Mouse (Mus musculus) layer of hippocampus, postnatal 14 days (tissue): ENCODE measurements around the gene Ap1b1. TPM values are rescaled to one million over a fixed set of nuclear protein-coding genes. Genes with fewer than 3 reads are reported as not detected.

Experiments
- microRNA-seq, 2 experiments: library from miRNA; unstranded; fragments of <30 nt; microRNA quantifications; one replicate each; pipeline ENCODE4 v1.2.0; 2021
- total RNA-seq, 2 experiments: library from RNA; stranded (reverse); gene quantifications; 2 replicates each; pipeline ENCODE4 v1.2.3; 2021

Gene Ap1b1
- total RNA-seq, 2 experiments from 2014 or later, result 140 to 141 TPM

Small RNAs within 50 kb of the gene (microRNA-seq; reads per million reads assigned to microRNA genes)
- gene Gm47296, result 0 reads per million in 2 experiments

Other genes starting within 250 kb of the Ap1b1 start
- gene Cabp7, start 240.0 kb upstream of the Ap1b1 start, total RNA-seq, result 100 to 1,000 TPM; 138 to 156 TPM
- gene Nf2, start 137.3 kb upstream of the Ap1b1 start, total RNA-seq, result 100 to 1,000 TPM; 148 to 156 TPM
- gene Nipsnap1, start 112.9 kb upstream of the Ap1b1 start, total RNA-seq, result 10 to 100 TPM; 83.4 to 91.1 TPM
- gene Thoc5, start 91.5 kb upstream of the Ap1b1 start, total RNA-seq, result 10 to 100 TPM; 35.5 to 40.3 TPM
- gene Nefh, start 38.8 kb upstream of the Ap1b1 start, total RNA-seq, result 10 to 100 TPM; 52.0 to 59.9 TPM
- 10 to 100 TPM; 45.5 to 53.6 TPM for gene Rasl10a, start 71.3 kb downstream of the Ap1b1 start, total RNA-seq
- gene Gas2l1, start 78.5 kb downstream of the Ap1b1 start, total RNA-seq, result 10 to 100 TPM; 70.7 to 71.0 TPM
- gene Rhbdd3, start 112.1 kb downstream of the Ap1b1 start, total RNA-seq, result 10 to 100 TPM; 21.9 to 28.1 TPM
- 100 to 1,000 TPM; 289 to 305 TPM for gene Ewsr1, start 112.4 kb downstream of the Ap1b1 start, total RNA-seq
- gene Emid1, start 165.4 kb downstream of the Ap1b1 start, total RNA-seq, result 10 to 100 TPM; 26.1 to 30.4 TPM